Mouse (Mus musculus): ENCODE results near the gene Olfr809. TPM values are rescaled to one million over a fixed set of nuclear protein-coding genes. Genes with fewer than 3 reads are reported as not detected.

Gene Olfr809
- polyA plus RNA-seq, 1 experiment from 2014 or later = not detected

Small RNA genes lying within 50 kb of the gene (microRNA-seq; reads per million reads assigned to microRNA genes)
- gene Gm24485 = not detected

Other genes starting within 250 kb of the Olfr809 start
- gene Olfr792, start 235.5 kb upstream of the Olfr809 start, polyA plus RNA-seq (2014; fragmentation: Nextera tagmentation; extraction: Ambion mirVana) = not detected in 2 replicates
- gene Olfr794, start 207.0 kb upstream of the Olfr809 start, polyA plus RNA-seq (2014; fragmentation: Nextera tagmentation; extraction: Ambion mirVana) = not detected in 2 replicates
- gene Olfr796, start 162.1 kb upstream of the Olfr809 start, polyA plus RNA-seq (2014; fragmentation: Nextera tagmentation; extraction: Ambion mirVana) = not detected in 2 replicates
- not detected in 2 replicates for gene Olfr798, start 146.7 kb upstream of the Olfr809 start, polyA plus RNA-seq (2014; fragmentation: Nextera tagmentation; extraction: Ambion mirVana)
- gene Olfr799, start 137.2 kb upstream of the Olfr809 start, polyA plus RNA-seq (2014; fragmentation: Nextera tagmentation; extraction: Ambion mirVana) = not detected in 2 replicates
- not detected in 2 replicates for gene Olfr800, start 116.9 kb upstream of the Olfr809 start, polyA plus RNA-seq (2014; fragmentation: Nextera tagmentation; extraction: Ambion mirVana)
- not detected in 2 replicates for gene Olfr801, start 100.8 kb upstream of the Olfr809 start, polyA plus RNA-seq (2014; fragmentation: Nextera tagmentation; extraction: Ambion mirVana)
- not detected in 2 replicates for gene Olfr802, start 86.5 kb upstream of the Olfr809 start, polyA plus RNA-seq (2014; fragmentation: Nextera tagmentation; extraction: Ambion mirVana)
- not detected in 2 replicates for gene Olfr803, start 80.4 kb upstream of the Olfr809 start, polyA plus RNA-seq (2014; fragmentation: Nextera tagmentation; extraction: Ambion mirVana)
- not detected in 2 replicates for gene Olfr804, start 71.4 kb upstream of the Olfr809 start, polyA plus RNA-seq (2014; fragmentation: Nextera tagmentation; extraction: Ambion mirVana)
- not detected in 2 replicates for gene Olfr805, start 45.3 kb upstream of the Olfr809 start, polyA plus RNA-seq (2014; fragmentation: Nextera tagmentation; extraction: Ambion mirVana)
- not detected in 2 replicates for gene Olfr806, start 32.7 kb upstream of the Olfr809 start, polyA plus RNA-seq (2014; fragmentation: Nextera tagmentation; extraction: Ambion mirVana)
- not detected in 2 replicates for gene Olfr807, start 16.8 kb upstream of the Olfr809 start, polyA plus RNA-seq (2014; fragmentation: Nextera tagmentation; extraction: Ambion mirVana)
- gene Olfr808, start 9.2 kb upstream of the Olfr809 start, polyA plus RNA-seq (2014; fragmentation: Nextera tagmentation; extraction: Ambion mirVana) = not detected in 2 replicates
- not detected in 2 replicates for gene Olfr810, start 20.3 kb downstream of the Olfr809 start, polyA plus RNA-seq (2014; fragmentation: Nextera tagmentation; extraction: Ambion mirVana)
- not detected in 2 replicates for gene Olfr811, start 29.8 kb downstream of the Olfr809 start, polyA plus RNA-seq (2014; fragmentation: Nextera tagmentation; extraction: Ambion mirVana)
- not detected in 2 replicates for gene Olfr812, start 71.5 kb downstream of the Olfr809 start, polyA plus RNA-seq (2014; fragmentation: Nextera tagmentation; extraction: Ambion mirVana)
- not detected in 2 replicates for gene Olfr813, start 80.7 kb downstream of the Olfr809 start, polyA plus RNA-seq (2014; fragmentation: Nextera tagmentation; extraction: Ambion mirVana)
- gene Olfr814, start 105.2 kb downstream of the Olfr809 start, polyA plus RNA-seq (2014; fragmentation: Nextera tagmentation; extraction: Ambion mirVana) = not detected in 2 replicates
- gene Olfr815, start 131.2 kb downstream of the Olfr809 start, polyA plus RNA-seq (2014; fragmentation: Nextera tagmentation; extraction: Ambion mirVana) = not detected in 2 replicates
- not detected in 2 replicates for gene Olfr816, start 141.0 kb downstream of the Olfr809 start, polyA plus RNA-seq (2014; fragmentation: Nextera tagmentation; extraction: Ambion mirVana)
- not detected in 2 replicates for gene Olfr818, start 174.5 kb downstream of the Olfr809 start, polyA plus RNA-seq (2014; fragmentation: Nextera tagmentation; extraction: Ambion mirVana)
- not detected in 2 replicates for gene Olfr819, start 192.6 kb downstream of the Olfr809 start, polyA plus RNA-seq (2014; fragmentation: Nextera tagmentation; extraction: Ambion mirVana)
- not detected in 2 replicates for gene Olfr247, start 201.5 kb downstream of the Olfr809 start, polyA plus RNA-seq (2014; fragmentation: Nextera tagmentation; extraction: Ambion mirVana)
- gene Gm10310, start 210.4 kb downstream of the Olfr809 start, polyA plus RNA-seq (2014; fragmentation: Nextera tagmentation; extraction: Ambion mirVana) = not detected in 2 replicates
- not detected in 2 replicates for gene Olfr820, start 238.0 kb downstream of the Olfr809 start, polyA plus RNA-seq (2014; fragmentation: Nextera tagmentation; extraction: Ambion mirVana)